Mouse (Mus musculus) liver, adult (tissue): ENCODE results near the gene Catsperg1.

ENCODE experiments used
- GATA4 ChIP-seq: IDR thresholded peaks from 2 replicates; pipeline ENCODE4 v1.6.1; 2014; ENCODE audit warnings: mild to moderate bottlenecking, low read length; ENCODE audit not compliant: insufficient replicate concordance

Gene Catsperg1

DNA sequence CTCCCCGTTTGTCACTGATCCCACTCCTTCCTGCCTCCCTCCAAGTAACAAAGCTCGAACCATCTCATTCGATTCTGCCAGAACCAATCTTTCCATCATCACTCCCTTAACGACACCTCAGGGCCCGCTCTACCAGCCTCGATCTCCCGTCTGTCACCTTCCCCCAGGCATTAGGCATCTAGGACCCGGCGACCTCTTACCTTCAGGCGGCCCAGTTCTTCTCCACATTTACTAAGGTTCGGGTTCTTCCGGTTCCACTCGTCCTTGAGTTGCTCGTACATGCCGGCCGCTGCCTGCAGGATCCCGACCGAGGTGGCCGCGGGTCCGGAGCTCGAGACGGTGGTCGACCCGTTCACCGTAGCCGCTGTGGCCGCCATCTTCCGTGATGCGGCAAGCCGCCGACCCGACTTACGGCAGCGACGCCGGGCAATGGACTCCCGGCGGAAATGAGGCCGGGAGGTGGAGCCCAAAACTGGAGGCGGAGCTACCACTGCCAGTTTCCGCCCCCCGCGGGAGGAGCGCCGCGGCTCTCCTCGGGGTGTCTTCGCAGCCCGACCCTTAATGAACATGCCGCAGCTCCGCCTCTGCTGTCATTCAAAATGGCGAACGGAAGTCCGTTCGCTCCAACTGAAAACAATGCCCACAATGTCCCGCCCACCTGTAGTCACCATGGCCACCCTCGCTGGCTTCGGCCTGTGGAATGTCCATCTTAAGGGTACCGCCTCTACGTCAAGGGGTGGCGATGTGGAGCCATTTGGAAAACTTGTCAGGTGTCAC lies 33.6 kb downstream of the Catsperg1 start, which contains the start of gene Psmd8:
Gene Psmd8 (minus strand): TSS at position 625 of the 777 bp plus-strand sequence.
- TF ChIP-seq GATA4: no peak

DNA sequence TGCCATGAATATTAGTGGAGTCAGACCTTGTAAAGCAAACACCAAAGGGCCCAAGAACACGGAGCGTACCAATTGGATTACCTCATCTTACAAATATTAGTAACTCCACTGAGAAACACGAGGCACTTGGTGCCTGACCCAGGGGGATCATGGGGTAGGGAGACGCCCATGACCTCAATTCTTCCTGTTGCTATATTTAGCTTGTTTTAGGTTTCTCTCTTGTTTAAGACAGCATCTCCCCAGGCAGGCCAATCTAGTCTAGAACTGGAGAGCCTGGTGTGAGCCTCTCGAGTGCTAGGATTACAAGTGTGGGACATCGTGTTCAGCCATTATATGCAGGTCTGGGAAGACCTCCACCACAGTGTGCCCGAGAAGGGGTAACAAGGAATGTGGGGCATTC lies 34.5 kb downstream of the Catsperg1 start:
- no peak for TF ChIP-seq GATA4

- TF ChIP-seq GATA4: no peak
Observed at GRCm38 (mm10) chr7:29178106-29178505, 35.7 kb downstream of the Catsperg1 start.

- no peak for TF ChIP-seq GATA4
Observed at GRCm38 (mm10) chr7:29172390-29173016, 41.3 kb downstream of the Catsperg1 start.

DNA sequence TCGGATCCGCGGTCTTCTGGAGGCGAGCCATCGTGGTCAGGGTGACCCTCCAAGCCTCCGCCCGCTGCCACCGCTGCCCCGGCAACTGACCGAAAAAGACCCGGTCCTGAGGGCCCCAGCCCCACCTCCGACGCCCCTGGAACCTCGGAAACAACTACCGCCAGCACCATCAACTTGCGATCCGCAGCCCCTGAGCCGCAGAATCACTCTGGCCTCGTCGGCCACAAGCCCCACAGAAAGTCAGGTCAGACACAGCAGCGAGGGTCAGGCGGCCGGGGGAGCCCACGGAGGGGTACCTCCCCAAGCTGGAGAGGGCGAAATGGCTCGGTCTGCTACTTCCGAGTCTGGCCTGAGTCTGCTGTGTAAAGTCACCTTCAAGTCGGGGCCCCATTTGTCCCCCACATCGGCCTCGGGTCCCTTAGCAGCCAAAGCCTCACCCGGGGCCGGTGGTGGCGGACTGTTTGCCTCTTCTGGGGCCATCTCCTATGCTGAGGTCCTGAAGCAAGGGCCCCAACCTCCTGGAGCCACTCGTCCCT lies 42.2 kb downstream of the Catsperg1 start:
- no peak for TF ChIP-seq GATA4

- no peak for TF ChIP-seq GATA4
Observed at GRCm38 (mm10) chr7:29170755-29171561, 42.9 kb downstream of the Catsperg1 start.

GRCm38 (mm10) chr7:29170066-29170754 lies 43.6 kb downstream of the Catsperg1 start, which contains the start of the genes Ggn and Spred3:
Ggn (plus strand) TSS chr7:29170210.
Spred3 (minus strand) TSS chr7:29170411.
- TF ChIP-seq GATA4: no peak

- no peak for TF ChIP-seq GATA4
Observed at GRCm38 (mm10) chr7:29169231-29170065, 44.4 kb downstream of the Catsperg1 start.

- TF ChIP-seq GATA4: no peak
Observed at GRCm38 (mm10) chr7:29168791-29169230, 45.0 kb downstream of the Catsperg1 start.

DNA sequence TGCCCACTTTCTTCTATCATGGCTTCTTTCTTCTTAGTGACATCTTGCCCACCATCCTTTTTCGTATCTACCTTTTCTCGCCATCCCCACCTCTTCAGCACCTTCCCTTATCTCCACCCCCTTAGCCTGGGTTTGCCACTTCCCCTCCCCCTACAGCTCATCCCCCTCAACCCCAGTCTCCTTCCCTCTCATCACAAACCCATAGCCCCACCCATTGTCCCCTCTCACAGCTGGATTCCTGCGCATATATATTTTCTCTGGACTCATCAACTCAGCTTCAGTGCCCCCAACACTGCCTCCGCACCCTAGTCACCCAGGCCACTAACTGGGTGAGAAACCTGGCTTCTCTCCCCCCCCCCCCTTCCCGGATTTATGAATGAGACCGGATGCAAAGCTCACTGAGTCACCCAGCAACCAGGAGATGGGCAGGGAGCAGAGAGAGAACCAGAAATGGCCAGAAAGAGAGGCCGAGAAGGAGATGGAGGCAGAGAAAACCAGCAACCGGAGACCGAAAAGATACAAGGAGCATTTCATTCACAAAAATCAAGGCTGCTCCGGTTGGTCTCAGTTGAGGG lies 45.6 kb downstream of the Catsperg1 start:
- TF ChIP-seq GATA4: no peak

GRCm38 (mm10) chr7:29167656-29168055 lies 46.2 kb downstream of the Catsperg1 start:
- no peak for TF ChIP-seq GATA4

DNA sequence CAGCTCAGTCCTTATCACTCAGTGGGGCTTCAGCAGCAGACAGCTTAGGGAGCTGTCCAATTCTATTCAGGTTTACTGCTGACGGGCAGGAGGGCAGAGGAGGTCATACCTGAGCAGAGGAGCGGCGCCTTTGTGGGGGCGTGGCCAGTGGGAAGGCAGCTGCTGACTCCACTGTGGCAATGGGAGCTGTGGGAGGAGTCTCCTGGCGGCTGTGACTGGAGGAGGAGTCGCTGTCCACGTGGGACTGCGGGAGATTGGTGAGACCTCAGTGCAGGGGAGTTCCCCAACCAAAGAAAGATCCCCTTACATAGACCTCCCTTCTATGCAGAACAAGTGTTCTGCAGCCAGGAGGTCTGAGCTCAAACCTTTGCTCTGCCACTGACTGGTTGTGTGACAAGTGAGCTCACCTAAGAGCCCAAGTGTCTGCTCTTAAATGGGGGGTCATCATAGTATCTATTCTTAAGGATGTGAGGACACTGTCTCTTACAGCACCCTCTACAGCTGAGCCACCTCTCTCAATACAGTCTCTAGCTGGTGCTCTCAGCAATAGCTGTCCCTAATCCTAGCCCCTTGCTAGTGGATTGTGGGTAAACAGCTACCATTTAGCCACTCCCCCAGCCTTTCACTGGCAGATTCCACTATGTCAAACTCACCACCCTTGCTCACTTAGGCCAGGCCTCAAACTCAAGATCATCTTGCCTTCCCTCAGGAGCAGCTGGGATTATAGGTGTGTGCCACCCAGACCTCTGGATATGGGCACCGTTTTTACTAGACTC lies 50.9 kb downstream of the Catsperg1 start:
- no peak for TF ChIP-seq GATA4

DNA sequence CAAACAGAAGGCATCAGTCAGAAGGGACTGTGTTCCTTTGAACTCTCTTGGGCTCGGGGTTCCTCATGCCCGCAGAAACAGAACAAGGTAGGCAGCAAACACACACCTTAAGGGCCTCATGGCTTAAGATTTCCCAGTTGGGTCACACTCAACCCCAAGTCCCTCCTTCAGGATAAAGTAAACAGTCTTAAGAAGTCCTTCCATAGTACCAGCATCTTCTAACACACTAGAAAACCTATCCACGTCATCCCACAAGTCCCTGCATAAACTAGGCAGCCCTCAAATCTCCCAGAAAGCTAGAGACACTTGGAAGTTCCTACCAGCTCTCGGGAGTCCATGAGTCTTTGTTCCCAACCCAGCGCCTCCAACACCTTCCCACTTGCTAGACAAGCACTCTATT lies 51.5 kb downstream of the Catsperg1 start:
- TF ChIP-seq GATA4: no peak
